8 mouse cellular contexts compared by ENCODE assay signal in the genomic region with DNA sequence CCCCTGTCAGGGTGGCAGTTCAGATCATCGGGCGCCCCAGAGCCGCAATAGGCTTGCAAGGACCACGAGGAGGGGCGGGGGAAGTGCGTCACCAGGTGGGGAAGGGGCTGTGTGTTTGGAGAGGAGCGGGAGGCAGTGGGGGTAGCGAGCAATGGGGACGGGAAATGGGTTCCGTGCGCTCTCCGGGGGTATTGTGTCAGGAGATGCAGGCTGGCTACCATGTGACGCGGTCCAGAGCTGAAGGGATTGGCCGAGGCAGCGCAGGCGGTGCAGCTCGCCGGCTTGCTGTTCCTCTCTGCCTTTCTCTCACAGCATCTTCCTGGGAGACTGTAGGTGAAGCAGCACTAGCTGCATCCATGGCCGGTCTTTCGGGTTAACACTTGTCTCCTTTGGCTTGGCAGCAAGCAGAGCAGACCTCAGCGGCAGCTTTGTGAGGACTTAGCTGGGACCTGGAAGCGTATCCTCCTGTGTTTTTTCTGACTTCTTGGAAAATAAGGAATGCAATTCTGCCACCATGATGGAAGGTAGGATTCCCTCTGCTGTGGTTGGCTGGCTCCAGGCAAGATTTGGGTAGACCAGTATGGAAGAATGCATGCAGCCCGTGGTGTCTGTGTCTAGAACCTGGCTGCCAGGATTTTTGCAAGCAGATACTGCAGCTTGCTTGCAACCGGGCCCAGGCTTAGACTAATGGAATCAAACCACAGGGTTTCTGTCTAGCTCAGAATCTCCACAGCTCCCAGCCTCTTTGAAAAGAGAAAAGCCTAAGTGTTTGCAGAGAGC. TPM values are rescaled to one million over a fixed set of nuclear protein-coding genes. Genes with fewer than 3 reads are reported as not detected.
DNase-seq lines count a peak whose midpoint lies in the region; ATAC-seq lines count a peak whose summit lies in the region.

No protein-coding gene starts in this region.

- peak overlapping the region; percentile 58 for H3K4me3 ChIP-seq in intestine, embryonic 14.5 days (ENCODE audit: low read depth, low read length)

- peak overlapping the region; percentile 80 for H3K27ac ChIP-seq in intestine, embryonic 14.5 days (ENCODE audit: low read depth)

- no peaks in the 10 kb centered on the region for H3K27me3 ChIP-seq in intestine, embryonic 14.5 days (replicated peaks; ENCODE audit: control insufficient read depth, insufficient read depth, low read length)

- H3K9me3 ChIP-seq in intestine, embryonic 14.5 days (ENCODE audit: control insufficient read depth, low read length) = no peaks in the 10 kb centered on the region

- no peaks in the 10 kb centered on the region for H3K4me1 ChIP-seq in intestine, embryonic 14.5 days (replicated peaks; ENCODE audit: control insufficient read depth, insufficient read depth, low read length)

- H3K9ac ChIP-seq in intestine, embryonic 14.5 days (ENCODE audit: low read length) = peak overlapping the region; percentile 58

- no peaks in the 10 kb centered on the region for H3K36me3 ChIP-seq in intestine, embryonic 14.5 days (ENCODE audit: control insufficient read depth, insufficient read depth, low read length)

- peak; percentile 93 for ATAC-seq in intestine, embryonic 14.5 days (replicated peaks; ENCODE audit: low FRiP score, low TSS enrichment, low read depth)
- ATAC-seq in megakaryocyte, adult 5-6 weeks (ENCODE audit: poor library complexity, severe bottlenecking) = peak; percentile 82

- intact Hi-C loops in left cerebral cortex, postnatal 10 days (cut with DNase I) = loop anchor here (5.0 kb wide), 2 partner anchors 97 to 167 kb away; no protein-coding TSS in a partner anchor

- 2% methylated on average over 25 of the region's 25 CpGs for WGBS in intestine, embryonic 14.5 days

- peak overlapping the region; percentile 99 for H3K4me2 ChIP-seq in intestine, embryonic 14.5 days (ENCODE audit: low read length)

- DNase-seq in adrenal gland, adult (ENCODE audit: inconsistent age in 2 of 2, low spot score in 1 of 2) = peak; percentile 46 to 74
- DNase-seq in adrenal gland, postnatal 4 days (ENCODE audit: low spot score in 2 of 2) = no peak
- peak; percentile 88 for DNase-seq in embryo, embryonic 10.5 days (ENCODE audit: low spot score)
- peak; percentile 37 for DNase-seq in gastrocnemius, postnatal 25 days
- DNase-seq in intestine, embryonic 14.5 days (ENCODE audit: low spot score) = peak; percentile 80
- peak; percentile 93 for DNase-seq in left cerebral cortex, postnatal 10 days (ENCODE audit: extremely low spot score in 1 of 2, low spot score in 2 of 2)
- DNase-seq in right cerebral cortex, postnatal 36 days (ENCODE audit: low spot score in 2 of 2) = peak; percentile 92 to 94

RNA-seq across cellular contexts. Expression of gene Sgip1, which starts 19.1 kb away (rescaled TPM):
- 10 to 100 TPM; 16.1 to 18.4 TPM for total RNA-seq in adrenal gland, postnatal 4 days (2021)
- 1 to 10 TPM in 1 of 2 experiments, under 1 TPM in 1; 0.67 to 1.5 TPM for total RNA-seq in gastrocnemius, postnatal 25 days (2021)
- polyA plus RNA-seq in intestine, embryonic 14.5 days (2014; fragmentation: Nextera tagmentation; extraction: Ambion mirVana) = 13.0 and 16.2 TPM in 2 replicates
- 100 to 1,000 TPM; 279 to 302 TPM for total RNA-seq in left cerebral cortex, postnatal 10 days (2021)
- total RNA-seq in megakaryocyte, adult 5-6 weeks (2015) = 0.85 and 2.0 TPM in 2 replicates
- total RNA-seq in megakaryocyte, adult 5-6 weeks (2017) = 1.3 and 2.3 TPM in 2 replicates

Comparison
In these comparisons a context has a peak if more than half of its experiments do, and no peak if none do; other contexts are left out.
1. DNase-seq: peak in adrenal gland, adult (2 of 2), embryo, embryonic 10.5 days (single experiment), gastrocnemius, postnatal 25 days (single experiment), intestine, embryonic 14.5 days (single experiment), left cerebral cortex, postnatal 10 days (2 of 2) and right cerebral cortex, postnatal 36 days (2 of 2); none in adrenal gland, postnatal 4 days (0 of 2).
2. RNA of gene Sgip1, which starts 19.1 kb away (total RNA-seq): 279 to 302 TPM in left cerebral cortex, postnatal 10 days; 16.1 to 18.4 TPM in adrenal gland, postnatal 4 days, 0.67 to 1.5 TPM in gastrocnemius, postnatal 25 days and 0.85 to 2.3 TPM in megakaryocyte, adult 5-6 weeks; every median in the first group is over 10 times any median in the second.